Mouse (Mus musculus) heart, postnatal 14 days (tissue): ENCODE measurements at regions not wholly inside any gene's neighbourhood (a gene's known extent, or its start where the extent isn't known, plus 50 kb on each side); places are given as distances from the start of the nearest gene placed in this dataset.

Experiments
- DNase-seq, 2 experiments: peaks; one replicate each; pipeline ENCODE4 v3.0.0; 2021 to 2022
- intact Hi-C: fragments of 180-260 bp; cut with DNase I; formaldehyde crosslinking; loops from one replicate; pipeline ENCODE4 v1.15.1; 2025

- DNase-seq, result no peak
- intact Hi-C loops, result no loop called here
These were observed 2486.9 kb upstream of the 5930422O12Rik start for GRCm38 (mm10) chr8:30941511-30942175.

GRCm38 (mm10) chr8:30946154-30947065 lies 2482.1 kb upstream of the 5930422O12Rik start:
- DNase-seq, result no peak
- intact Hi-C loops, result no loop called here

GRCm38 (mm10) chr8:30952818-30953217 lies 2475.7 kb upstream of the 5930422O12Rik start:
- DNase-seq, result no peak
- intact Hi-C loops, result no loop called here

DNA sequence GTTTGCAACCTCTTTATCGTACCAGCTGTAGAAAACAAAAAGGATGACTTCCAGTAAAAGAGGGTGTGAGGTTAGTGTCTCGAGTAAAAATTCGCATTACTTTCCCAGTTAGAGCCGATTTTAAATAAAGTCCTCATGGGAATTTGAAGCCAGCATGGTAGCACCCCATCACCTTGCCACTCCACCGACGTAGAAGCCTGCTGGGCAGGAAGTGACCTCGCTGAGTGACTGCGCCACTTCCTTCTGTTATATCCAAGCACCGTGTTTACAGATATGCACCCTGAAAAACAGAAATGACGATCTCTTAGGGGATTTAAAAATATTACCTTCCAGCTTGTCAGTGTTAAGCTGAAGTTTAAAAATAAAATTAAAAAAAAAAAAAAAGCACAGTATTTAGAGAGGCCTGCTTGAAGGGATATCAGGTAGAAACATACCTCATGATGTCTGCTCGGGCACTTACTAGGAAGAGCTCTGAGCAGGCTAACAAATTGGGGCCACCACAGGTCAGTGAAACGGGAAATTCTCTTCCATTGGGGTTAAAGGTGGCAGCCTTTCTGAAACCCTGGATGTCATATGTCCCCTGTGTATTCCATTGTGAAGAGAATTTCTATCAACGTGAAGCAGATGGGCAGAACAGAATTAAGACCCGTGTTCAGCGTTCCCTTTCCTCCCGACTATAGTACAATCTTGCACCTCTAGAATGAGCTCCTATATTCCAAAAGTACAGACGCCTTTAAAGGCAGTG lies 2468.9 kb upstream of the 5930422O12Rik start:
- no peak for DNase-seq
- intact Hi-C loops, result no loop called here

DNA sequence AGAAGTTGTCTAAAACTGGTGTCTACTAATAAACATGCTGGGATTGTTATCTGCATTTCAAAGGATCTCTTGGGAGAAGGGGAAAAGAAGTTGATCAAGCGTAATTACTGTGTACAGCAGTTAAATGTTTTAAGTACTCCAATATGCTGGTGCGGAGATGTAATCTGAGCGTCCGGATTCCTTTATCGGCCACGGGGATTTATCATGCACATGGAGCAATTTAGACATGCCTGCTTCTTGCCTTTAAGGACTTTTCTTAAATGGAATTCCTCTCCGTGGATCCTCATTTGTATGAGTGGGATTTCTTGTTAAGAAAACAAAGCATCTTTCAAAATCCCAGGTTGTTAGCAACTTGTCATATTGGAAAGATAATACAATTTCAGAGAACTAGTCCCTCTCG lies 2468.0 kb upstream of the 5930422O12Rik start:
- intact Hi-C loops, result no loop called here
- no peak for DNase-seq

GRCm38 (mm10) chr8:30962207-30962606 lies 2466.3 kb upstream of the 5930422O12Rik start:
- no peak for DNase-seq
- intact Hi-C loops, result no loop called here

DNA sequence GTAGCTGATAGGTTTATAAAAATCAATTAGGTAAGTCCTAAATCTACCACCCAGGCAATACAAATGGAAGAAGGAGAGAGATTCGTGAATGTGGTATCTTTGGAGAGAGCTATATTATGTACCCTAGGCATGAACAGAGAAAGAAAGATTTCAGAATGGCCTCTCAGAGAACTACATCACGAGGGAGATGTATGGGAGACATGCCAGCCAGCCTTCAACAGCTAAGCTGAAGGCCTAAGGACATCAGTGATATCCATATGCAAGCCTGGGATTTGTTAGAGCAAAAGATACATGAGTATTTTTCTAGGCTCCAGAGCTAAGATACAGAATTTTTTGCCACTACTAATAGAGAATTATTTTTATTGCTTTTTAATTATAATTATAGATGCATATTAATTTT lies 2445.7 kb upstream of the 5930422O12Rik start:
- intact Hi-C loops, result no loop called here

DNA sequence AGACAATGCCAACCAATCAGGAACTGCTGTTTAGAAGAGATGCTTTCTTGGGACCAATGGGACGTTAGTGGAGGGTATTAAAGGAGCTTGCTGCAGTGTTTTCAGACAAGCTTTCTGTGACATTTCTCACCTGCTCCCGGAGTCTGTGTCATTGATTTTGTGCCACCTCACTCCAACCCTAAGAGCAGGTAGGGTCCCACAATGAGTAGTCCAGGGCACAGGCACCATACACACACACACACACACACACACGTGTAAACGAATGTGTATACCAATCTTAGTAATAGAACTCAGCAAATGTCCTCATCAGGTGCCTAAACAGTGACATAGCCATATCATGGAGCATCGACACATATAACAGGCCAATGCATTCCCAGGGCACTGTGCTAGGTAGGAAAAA lies 2440.5 kb upstream of the 5930422O12Rik start:
- intact Hi-C loops, result no loop called here
- DNase-seq, result no peak

More for the DNA sequence above, 2445.7 kb upstream of the 5930422O12Rik start:
- no peak for DNase-seq

DNA sequence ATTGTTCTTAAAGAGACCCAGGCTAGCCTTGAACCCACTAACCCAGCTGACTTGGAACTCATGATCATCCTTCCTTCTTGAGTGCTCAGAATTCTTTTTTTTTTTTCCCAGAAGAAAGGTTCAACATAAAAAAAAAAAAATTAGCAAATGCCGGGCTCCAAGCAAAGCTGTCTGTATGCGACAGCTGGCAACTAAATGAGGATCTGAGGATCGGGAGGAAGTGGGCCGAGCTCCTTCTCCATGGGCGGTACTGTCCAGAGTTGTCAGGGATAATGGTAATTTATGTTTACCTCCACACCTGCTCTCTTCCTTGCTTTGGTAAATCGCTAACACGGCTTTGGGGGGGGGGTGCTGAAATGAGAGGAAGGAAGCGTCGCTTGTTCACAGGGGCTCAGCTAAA lies 2429.9 kb upstream of the 5930422O12Rik start:
- no peak for DNase-seq
- intact Hi-C loops, result no loop called here

DNA sequence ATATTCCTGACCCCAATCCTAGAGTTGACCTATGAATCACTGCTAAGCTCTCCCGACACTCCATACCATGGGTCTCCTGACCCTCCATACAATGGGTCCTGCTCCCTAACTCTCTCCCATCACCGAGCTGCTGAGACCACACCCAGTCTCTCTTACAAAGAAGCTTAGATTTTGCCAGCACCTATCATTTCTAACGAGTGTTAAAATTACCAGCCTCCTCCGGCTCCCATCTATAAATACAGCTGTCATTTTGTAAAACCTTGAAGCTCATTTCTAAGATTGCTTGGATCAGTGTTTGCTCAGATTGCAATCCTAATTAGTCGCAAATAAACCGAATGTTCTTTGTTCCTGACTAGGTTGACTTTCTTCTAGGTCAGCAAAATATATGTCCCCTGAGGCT lies 2428.4 kb upstream of the 5930422O12Rik start:
- intact Hi-C loops, result no loop called here
- no peak for DNase-seq

- intact Hi-C loops, result no loop called here
- DNase-seq, result no peak
These were observed 2426.4 kb upstream of the 5930422O12Rik start for GRCm38 (mm10) chr8:31001980-31002730.

DNA sequence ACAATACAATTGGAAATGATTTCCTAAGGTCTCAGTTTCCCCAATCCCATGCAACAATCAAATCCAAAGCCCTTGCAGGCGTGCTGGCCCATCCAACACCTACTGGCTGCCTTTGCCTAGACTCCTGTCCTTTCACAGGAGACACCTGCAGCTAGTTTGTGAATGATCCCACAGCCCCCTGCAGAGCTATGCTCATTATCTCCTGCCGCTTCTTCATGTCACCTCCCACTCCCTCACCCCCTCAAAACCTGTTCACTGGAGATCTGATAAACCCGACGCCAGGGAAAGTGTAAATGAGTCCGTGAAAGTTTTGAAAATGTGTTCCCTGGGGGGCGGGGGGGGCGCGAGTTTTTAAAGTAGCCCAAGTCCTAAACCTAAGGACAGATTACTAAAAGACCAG lies 2420.2 kb upstream of the 5930422O12Rik start:
- no peak for DNase-seq

GRCm38 (mm10) chr8:31012068-31012467 lies 2416.4 kb upstream of the 5930422O12Rik start:
- DNase-seq, result no peak
- intact Hi-C loops, result no loop called here

More for the DNA sequence above, 2420.2 kb upstream of the 5930422O12Rik start:
- intact Hi-C loops, result no loop called here

DNA sequence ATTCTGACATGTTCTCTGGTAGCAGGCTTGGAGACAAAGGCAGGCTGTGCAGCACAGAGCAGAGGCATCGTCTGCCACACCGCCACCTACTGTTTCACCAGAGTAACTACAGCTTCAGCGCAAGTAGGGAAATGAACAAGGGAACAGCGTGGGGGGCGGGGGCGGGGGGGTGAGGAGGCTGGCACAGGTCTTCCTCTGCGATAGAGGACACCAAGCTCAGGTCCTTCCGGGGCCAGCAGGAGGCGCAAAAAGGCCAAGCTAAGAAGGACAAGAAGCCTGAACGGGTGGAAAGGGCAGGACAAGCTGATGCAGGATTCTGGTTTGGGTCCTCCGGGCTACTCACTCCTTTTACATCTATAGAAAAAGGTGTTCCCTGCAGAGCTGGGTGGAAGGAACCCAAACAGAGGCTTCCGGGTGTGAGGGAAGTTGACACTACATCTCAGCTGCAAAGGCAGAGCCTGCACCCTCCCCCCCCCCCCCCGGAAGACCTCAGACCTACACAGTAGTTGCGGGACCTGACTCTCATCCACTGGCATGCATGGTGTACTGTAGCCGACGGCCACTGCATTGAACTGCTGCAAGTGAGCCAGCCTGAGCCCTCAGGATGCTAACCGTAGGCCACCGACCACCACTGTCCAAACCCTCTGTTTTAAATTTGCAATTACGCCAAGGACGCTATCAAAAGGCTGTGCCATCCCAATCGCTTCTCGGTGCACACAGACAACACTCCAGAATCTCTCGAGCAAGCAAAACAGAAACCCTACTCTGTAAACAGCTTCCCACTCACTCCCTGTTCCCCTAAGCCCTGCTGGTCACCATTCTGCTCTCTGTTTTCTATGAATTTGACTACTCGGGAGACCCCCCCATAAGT lies 2396.6 kb upstream of the 5930422O12Rik start:
- intact Hi-C loops, result no loop called here
- DNase-seq, result peak; percentile 64 to 72

DNA sequence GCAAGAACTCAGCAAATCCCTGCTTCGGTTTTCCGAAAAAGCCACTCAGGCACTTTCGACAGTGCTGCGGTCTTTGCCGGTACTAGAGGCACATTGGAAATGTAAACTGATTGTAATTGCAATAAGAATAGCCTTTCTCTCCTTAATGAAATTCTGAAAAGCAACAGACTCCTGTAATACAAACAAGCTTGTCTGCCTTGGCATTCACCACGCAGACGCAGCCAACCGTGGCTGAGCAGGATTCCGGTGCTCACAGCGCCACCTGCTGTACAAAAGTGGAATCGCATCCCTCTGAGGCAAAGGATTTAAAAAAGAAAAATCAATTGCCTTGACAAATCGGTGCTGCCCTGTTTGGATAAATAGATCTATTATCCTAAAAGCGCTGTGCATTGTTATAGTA lies 2395.2 kb upstream of the 5930422O12Rik start:
- peak; percentile 84 to 90 for DNase-seq
- intact Hi-C loops, result loop anchor here (1.0 kb wide), 1 partner anchor 193 kb away; no protein-coding TSS in a partner anchor

- no peak for DNase-seq
- intact Hi-C loops, result no loop called here
These were observed 2391.6 kb upstream of the 5930422O12Rik start for GRCm38 (mm10) chr8:31036892-31037291.
